Comparison of ENCODE assay signal across 12 mouse cellular contexts in genomic region chr4:117124218-117124517, GRCm38 (mm10). TPM values are rescaled to one million over a fixed set of nuclear protein-coding genes. Genes with fewer than 3 reads are reported as not detected.
DNase-seq lines count a peak whose midpoint lies in the region; ATAC-seq and TF ChIP-seq lines count a peak whose summit lies in the region.
"Had no signal": no experiment of that assay in that cellular context is flagged by ENCODE, and none has a peak within 500 bp of the region (broad histone marks: within the 10 kb centered on the region; RNA-seq: fewer than 3 reads in every experiment).

No protein-coding gene starts in this region.

- H3K27ac ChIP-seq in heart, postnatal 0 days (ENCODE audit: low read depth) = peak overlapping the region; percentile 97
- peak overlapping the region; percentile 88; the same call in 1 of the 2 replicates for H3K27ac ChIP-seq in lung, postnatal 0 days (ENCODE audit: low read length)
- peak overlapping the region; percentile 93 for H3K27ac ChIP-seq in bone marrow macrophage, adult 2 months (ENCODE audit: insufficient read depth, low read depth, low read length)
- peak overlapping the region; percentile 89 for H3K27ac ChIP-seq in liver, postnatal 0 days (ENCODE audit: low read depth)

- no peaks in the 10 kb centered on the region for H3K9me3 ChIP-seq in heart, postnatal 0 days (replicated peaks; ENCODE audit: control insufficient read depth, low read length)
- no peaks in the 10 kb centered on the region for H3K9me3 ChIP-seq in lung, postnatal 0 days (ENCODE audit: low read length)
- H3K9me3 ChIP-seq in liver, postnatal 0 days (ENCODE audit: low read length) = no peaks in the 10 kb centered on the region

- no peaks in the 10 kb centered on the region for H3K27me3 ChIP-seq in heart, postnatal 0 days (ENCODE audit: control insufficient read depth, insufficient read depth, low read length)
- no peaks in the 10 kb centered on the region for H3K27me3 ChIP-seq in lung, postnatal 0 days (replicated peaks; ENCODE audit: insufficient read depth, low read length)
- no peaks in the 10 kb centered on the region for H3K27me3 ChIP-seq in liver, postnatal 0 days (ENCODE audit: insufficient read depth, low read length)

- no peak for ATAC-seq in heart, postnatal 0 days (ENCODE audit: insufficient read depth, low read depth)
- no peak for ATAC-seq in lung, postnatal 0 days
- ATAC-seq in liver, postnatal 0 days = no peak

- TF ChIP-seq CTCF in heart, postnatal 0 days (IDR thresholded peaks at IDR 0.05; ENCODE audit: low read depth) = no peak
- TF ChIP-seq CTCF in lung, postnatal 0 days (IDR thresholded peaks at IDR 0.05) = no peak
- TF ChIP-seq CTCF in bone marrow macrophage, adult 2 months (IDR thresholded peaks at IDR 0.05; ENCODE audit: low read depth, low read length) = no peak
- no peak for TF ChIP-seq CTCF in liver, postnatal 0 days (IDR thresholded peaks at IDR 0.05; ENCODE audit: low read depth)

- no peak overlapping the region for H3K4me2 ChIP-seq in heart, postnatal 0 days (ENCODE audit: low read depth, low read length)
- H3K4me2 ChIP-seq in lung, postnatal 0 days (replicated peaks; ENCODE audit: low read depth, low read length) = no peak overlapping the region
- H3K4me2 ChIP-seq in liver, postnatal 0 days (ENCODE audit: low read depth, low read length) = peak overlapping the region; percentile 47

- intact Hi-C loops in heart, postnatal 14 days (cut with DNase I) = loop anchor here (5.0 to 10.0 kb wide), 2 partner anchors 122 to 409 kb away; no protein-coding TSS in a partner anchor

- DNase-seq in heart, postnatal 0 days (ENCODE audit: low spot score) = no peak
- DNase-seq in heart, postnatal 14 days = no peak
- DNase-seq in lung, postnatal 0 days (ENCODE audit: low spot score) = no peak
- DNase-seq in lung, adult 18-20 months = no peak
- DNase-seq in liver, postnatal 0 days = no peak
- no peak for DNase-seq in spleen, postnatal 4 days (ENCODE audit: low spot score in 2 of 2)
- no peak for DNase-seq in cerebellum, postnatal 36 days
- DNase-seq: cerebellum, adult 11 months; right cerebral cortex, postnatal 14 days had no signal

- H3K9ac ChIP-seq in heart, postnatal 0 days (replicated peaks; ENCODE audit: low read depth, low read length) = no peak overlapping the region
- H3K9ac ChIP-seq in lung, postnatal 0 days (replicated peaks; ENCODE audit: low read depth) = no peak overlapping the region
- H3K9ac ChIP-seq in liver, postnatal 0 days (replicated peaks) = no peak overlapping the region

- 67% methylated on average over 3 of the region's 3 CpGs for WGBS in heart, postnatal 0 days
- WGBS in lung, postnatal 0 days = 79% methylated on average over 3 of the region's 3 CpGs
- WGBS in liver, postnatal 0 days (ENCODE audit: insufficient replicate concordance) = 51% methylated on average over 3 of the region's 3 CpGs

- no peak overlapping the region for H3K4me3 ChIP-seq in heart, postnatal 0 days (ENCODE audit: low read depth, low read length)
- no peak overlapping the region for H3K4me3 ChIP-seq in lung, postnatal 0 days (ENCODE audit: low read depth, low read length)
- H3K4me3 ChIP-seq in bone marrow macrophage, adult 2 months (ENCODE audit: insufficient read depth, low read length) = peak overlapping the region; percentile 54
- H3K4me3 ChIP-seq in liver, postnatal 0 days (ENCODE audit: low read depth, low read length) = no peak overlapping the region

- no peak for TF ChIP-seq POLR2A in bone marrow macrophage, adult 2 months (IDR thresholded peaks at IDR 0.05; ENCODE audit: borderline replicate concordance, low read depth, low read length)

- TF ChIP-seq EP300 in heart, postnatal 0 days (IDR thresholded peaks at IDR 0.05; ENCODE audit: low read depth) = no peak
- TF ChIP-seq EP300 in lung, postnatal 0 days (IDR thresholded peaks at IDR 0.05) = no peak
- no peak for TF ChIP-seq EP300 in liver, postnatal 0 days (IDR thresholded peaks at IDR 0.05; ENCODE audit: low read depth)

- 0 out of 2 replicates have a peak, but pooled peaks cover 8% of the 10 kb centered on the region for H3K36me3 ChIP-seq in heart, postnatal 0 days (replicated peaks; ENCODE audit: control insufficient read depth, insufficient read depth, low read length)
- H3K36me3 ChIP-seq in lung, postnatal 0 days (ENCODE audit: insufficient read depth, low read length) = no peaks in the 10 kb centered on the region
- peaks cover 14% of the 10 kb centered on the region for H3K36me3 ChIP-seq in liver, postnatal 0 days (replicated peaks; ENCODE audit: insufficient read depth, low read length)

- peaks cover 6% of the 10 kb centered on the region; the same call in 1 of the 2 replicates for H3K4me1 ChIP-seq in heart, postnatal 0 days (ENCODE audit: control insufficient read depth, insufficient read depth)
- peaks cover 20% of the 10 kb centered on the region for H3K4me1 ChIP-seq in lung, postnatal 0 days (ENCODE audit: insufficient read depth, low read depth, low read length)
- peaks cover 51% of the 10 kb centered on the region for H3K4me1 ChIP-seq in bone marrow macrophage, adult 2 months (ENCODE audit: control insufficient read depth, insufficient read depth, low read length)
- H3K4me1 ChIP-seq in liver, postnatal 0 days (ENCODE audit: insufficient read depth) = peaks cover 45% of the 10 kb centered on the region

RNA-seq across cellular contexts. Expression of gene Btbd19, which starts 1.4 kb away (rescaled TPM):
- total RNA-seq in heart, postnatal 0 days (2014; rRNA removed; ENCODE audit: low replicate concordance) = 7.4 and 8.6 TPM in 2 replicates
- 2.7 and 2.8 TPM in 2 replicates for polyA plus RNA-seq in heart, postnatal 0 days (2015; fragmentation: Nextera tagmentation; extraction: Ambion mirVana)
- 1 to 10 TPM; 3.3 to 5.5 TPM for total RNA-seq in heart, postnatal 14 days (2021)
- polyA plus RNA-seq in lung, postnatal 0 days (2015; fragmentation: Nextera tagmentation; extraction: Ambion mirVana) = 3.8 and 4.3 TPM in 2 replicates
- polyA plus RNA-seq in bone marrow macrophage, adult 2 months (2012; ENCODE audit: insufficient read depth, insufficient read length, missing spikeins) = 4.3 and 4.8 TPM in 2 replicates
- 2.3 and 2.5 TPM in 2 replicates for polyA plus RNA-seq in liver, postnatal 0 days (2015; fragmentation: Nextera tagmentation; extraction: Ambion mirVana)

RNA-seq across cellular contexts. Expression of gene Tctex1d4, which starts 2.4 kb away (rescaled TPM):
- total RNA-seq in heart, postnatal 0 days (2014; rRNA removed; ENCODE audit: low replicate concordance) = not detected in 2 replicates
- 1.3 TPM in 1 of 2 replicates, not detected in the other for polyA plus RNA-seq in heart, postnatal 0 days (2015; fragmentation: Nextera tagmentation; extraction: Ambion mirVana)
- total RNA-seq in heart, postnatal 14 days (2021) = not detected
- 26.1 and 27.2 TPM in 2 replicates for polyA plus RNA-seq in lung, postnatal 0 days (2015; fragmentation: Nextera tagmentation; extraction: Ambion mirVana)
- 2.2 and 4.4 TPM in 2 replicates for polyA plus RNA-seq in bone marrow macrophage, adult 2 months (2012; ENCODE audit: insufficient read depth, insufficient read length, missing spikeins)
- 0.33 TPM in 1 of 2 replicates, not detected in the other for polyA plus RNA-seq in liver, postnatal 0 days (2015; fragmentation: Nextera tagmentation; extraction: Ambion mirVana)
- polyA plus RNA-seq: embryonic facial prominence, embryonic 11.5 days; neural tube, embryonic 14.5 days had no signal

RNA-seq across cellular contexts. Expression of gene Plk3, which starts 9.6 kb away (rescaled TPM):
- total RNA-seq in heart, postnatal 0 days (2014; rRNA removed; ENCODE audit: low replicate concordance) = 1.6 and 4.0 TPM in 2 replicates
- polyA plus RNA-seq in heart, postnatal 0 days (2015; fragmentation: Nextera tagmentation; extraction: Ambion mirVana) = 1.6 and 1.9 TPM in 2 replicates
- total RNA-seq in heart, postnatal 14 days (2021) = 1 to 10 TPM; 1.8 to 3.1 TPM
- polyA plus RNA-seq in lung, postnatal 0 days (2015; fragmentation: Nextera tagmentation; extraction: Ambion mirVana) = 4.0 and 5.0 TPM in 2 replicates
- 2.9 and 3.3 TPM in 2 replicates for polyA plus RNA-seq in bone marrow macrophage, adult 2 months (2012; ENCODE audit: insufficient read depth, insufficient read length, missing spikeins)
- 4.8 TPM in 2 replicates for polyA plus RNA-seq in liver, postnatal 0 days (2015; fragmentation: Nextera tagmentation; extraction: Ambion mirVana)

RNA-seq across cellular contexts. Expression of gene Ptch2, which starts 28.3 kb away (rescaled TPM):
- total RNA-seq in heart, postnatal 0 days (2014; rRNA removed; ENCODE audit: low replicate concordance) = 3.2 and 3.6 TPM in 2 replicates
- polyA plus RNA-seq in heart, postnatal 0 days (2015; fragmentation: Nextera tagmentation; extraction: Ambion mirVana) = 1.2 and 1.4 TPM in 2 replicates
- 1 to 10 TPM; 1.5 to 1.7 TPM for total RNA-seq in heart, postnatal 14 days (2021)
- 3.6 and 4.0 TPM in 2 replicates for polyA plus RNA-seq in lung, postnatal 0 days (2015; fragmentation: Nextera tagmentation; extraction: Ambion mirVana)
- polyA plus RNA-seq in bone marrow macrophage, adult 2 months (2012; ENCODE audit: insufficient read depth, insufficient read length, missing spikeins) = not detected in 2 replicates
- 0.43 and 0.52 TPM in 2 replicates for polyA plus RNA-seq in liver, postnatal 0 days (2015; fragmentation: Nextera tagmentation; extraction: Ambion mirVana)

RNA-seq across cellular contexts. Expression of gene Rps8, which starts 31.9 kb away (rescaled TPM):
- total RNA-seq in heart, postnatal 0 days (2014; rRNA removed; ENCODE audit: low replicate concordance) = 638 and 752 TPM in 2 replicates
- 456 and 475 TPM in 2 replicates for polyA plus RNA-seq in heart, postnatal 0 days (2015; fragmentation: Nextera tagmentation; extraction: Ambion mirVana)
- total RNA-seq in heart, postnatal 14 days (2021) = 100 to 1,000 TPM; 590 to 604 TPM
- polyA plus RNA-seq in lung, postnatal 0 days (2015; fragmentation: Nextera tagmentation; extraction: Ambion mirVana) = 633 and 681 TPM in 2 replicates
- polyA plus RNA-seq in bone marrow macrophage, adult 2 months (2012; ENCODE audit: insufficient read depth, insufficient read length, missing spikeins) = 1,158 and 1,548 TPM in 2 replicates
- polyA plus RNA-seq in liver, postnatal 0 days (2015; fragmentation: Nextera tagmentation; extraction: Ambion mirVana) = 543 and 557 TPM in 2 replicates
